Mouse (Mus musculus): ENCODE results near the gene Gemin4.
"Not testable (repeated sequence)": the region's sequence is repeated elsewhere in the genome, so short reads cannot be mapped to it uniquely, and the experiment has no call there.

Gene Gemin4

DNA sequence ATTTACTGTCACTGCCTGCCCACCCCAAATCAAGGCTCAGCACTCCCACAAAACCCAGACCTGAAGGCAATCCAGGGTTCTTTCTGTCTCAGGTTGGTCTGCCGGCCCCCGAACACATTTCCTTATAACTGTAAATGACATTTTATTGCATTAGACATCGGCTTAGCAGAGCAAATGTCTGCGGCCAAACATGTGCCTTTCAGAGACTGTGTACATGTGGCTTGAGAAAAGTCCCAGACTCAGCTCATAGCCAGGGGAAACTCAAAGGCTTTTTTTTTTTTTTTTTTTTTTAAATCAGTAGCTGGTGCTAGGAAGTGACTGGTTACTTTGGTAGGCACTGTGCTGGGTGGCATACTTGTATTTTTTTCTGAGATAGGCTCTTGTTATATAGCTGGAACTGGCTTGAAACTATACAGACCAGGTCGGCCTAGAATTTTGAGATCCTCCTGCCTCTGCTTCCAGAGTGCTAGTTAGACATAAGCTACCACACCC, 1.4 kb downstream of the Gemin4 start:
- no peak for DNase-seq

DNA sequence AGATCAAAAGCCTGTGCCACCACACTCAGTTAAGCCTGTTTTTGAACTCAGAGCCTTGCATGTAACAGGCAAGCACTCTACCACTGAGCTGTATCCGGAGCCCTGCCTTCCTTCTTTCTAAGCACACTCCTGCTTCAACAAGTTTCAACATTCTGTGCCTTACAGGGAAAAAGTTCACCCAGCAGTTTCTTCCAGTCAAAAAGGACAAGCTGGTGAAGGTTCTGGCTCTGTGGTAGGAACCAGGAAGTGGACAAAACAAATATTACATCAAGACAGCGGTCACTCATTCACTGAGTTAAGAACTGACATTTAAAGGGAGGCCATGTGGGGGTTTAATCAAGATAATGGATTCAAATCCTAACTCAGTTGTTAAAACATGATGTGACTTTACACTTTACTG, 2.5 kb downstream of the Gemin4 start:
- no peak for DNase-seq

DNA sequence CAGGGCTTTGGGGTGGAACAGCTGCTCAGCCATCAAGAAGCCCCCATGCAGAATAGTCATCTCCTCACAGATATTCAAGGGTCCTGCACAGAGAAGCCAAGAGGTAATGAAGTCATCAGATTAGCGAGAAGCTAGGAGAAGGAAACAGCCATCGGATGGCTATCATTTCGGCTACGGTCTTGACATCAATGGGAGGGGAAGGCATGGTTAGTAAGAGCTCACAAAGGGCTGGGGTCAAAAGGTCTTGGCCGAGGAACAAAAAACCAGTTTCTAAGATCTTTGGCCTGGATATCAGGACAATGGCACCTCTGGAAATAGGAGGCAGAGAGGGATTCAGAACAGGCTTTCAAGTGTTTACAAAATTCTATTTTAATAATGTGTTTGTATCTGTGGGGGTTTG, 3.6 kb downstream of the Gemin4 start:
- no peak for DNase-seq

DNA sequence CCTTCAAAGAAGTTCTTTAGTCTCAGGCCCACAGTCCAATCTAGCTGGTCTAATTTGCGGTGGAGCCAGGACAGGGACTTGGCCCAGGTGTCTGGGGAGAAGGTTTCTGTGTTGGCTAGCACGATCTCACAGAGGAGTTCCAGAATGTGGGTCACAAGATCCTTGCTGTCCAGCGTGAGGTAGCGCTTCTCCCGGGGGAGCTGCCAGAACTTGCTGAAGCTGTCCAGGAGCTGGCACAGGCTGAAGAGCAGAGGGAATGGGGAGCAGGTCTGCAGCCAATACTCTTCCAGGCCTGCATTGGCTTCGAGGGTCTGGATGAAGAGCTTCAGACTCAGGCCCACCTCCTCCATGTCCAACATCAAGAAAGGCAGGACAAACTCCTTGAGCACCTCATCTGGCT, 5.9 kb downstream of the Gemin4 start:
- DNase-seq: not testable (repeated sequence)

DNA sequence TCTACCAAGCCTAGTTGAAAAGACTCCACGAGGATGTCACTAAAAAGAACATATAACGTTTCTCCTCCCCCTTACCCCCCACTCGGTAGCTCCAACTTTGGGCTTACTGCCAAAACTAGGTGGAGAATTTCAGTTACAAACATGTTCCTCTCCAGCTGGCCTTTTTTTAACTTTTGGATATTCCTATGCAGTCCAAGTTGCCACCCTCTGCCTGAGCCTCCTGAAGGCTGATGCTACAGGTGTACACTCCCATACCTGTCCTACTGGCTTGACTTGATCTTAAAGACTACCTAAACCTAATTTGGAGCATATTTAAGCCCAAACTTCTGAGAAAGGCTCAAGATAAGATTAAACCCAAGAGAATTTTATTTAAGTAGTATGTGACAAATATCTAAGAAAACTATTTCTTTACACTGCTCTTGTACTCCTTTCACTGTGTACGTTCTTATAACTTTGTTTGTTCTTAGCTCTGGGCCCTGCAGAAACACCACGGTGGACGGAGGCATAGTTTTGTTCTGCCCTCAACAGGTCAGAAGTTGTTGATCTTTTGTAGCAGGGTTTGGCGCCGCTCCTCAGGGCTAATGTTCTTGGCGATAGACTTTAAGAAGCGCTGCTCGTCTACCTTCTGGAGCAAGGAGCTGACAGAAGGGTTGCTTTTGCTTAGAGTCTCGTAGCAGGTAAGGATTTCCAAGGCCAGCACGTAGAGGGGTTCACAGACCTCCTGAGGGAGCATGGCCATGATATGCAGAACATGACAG, 7.1 kb downstream of the Gemin4 start:
- no peak for DNase-seq

DNA sequence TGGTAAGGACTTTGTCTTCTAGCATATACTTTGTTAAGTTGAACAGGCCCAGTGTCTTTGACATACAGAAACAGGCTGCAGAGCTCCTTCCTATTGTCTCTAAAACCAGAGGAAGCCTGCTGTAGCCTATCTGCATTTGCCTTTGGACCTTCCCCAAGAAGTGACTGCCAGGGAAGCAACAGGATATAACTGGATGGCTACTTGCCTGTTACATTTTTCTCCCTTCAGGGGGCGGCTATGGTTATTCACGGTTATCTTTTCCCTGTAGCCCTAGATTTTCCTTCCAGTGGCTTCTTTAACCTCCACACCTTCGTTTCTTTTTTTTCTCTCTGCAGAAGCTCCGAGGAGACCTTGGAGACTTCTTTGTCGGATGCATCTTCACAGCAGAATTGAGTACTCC, 10.7 kb downstream of the Gemin4 start:
- peak; percentile 39 to 42 for DNase-seq

DNA sequence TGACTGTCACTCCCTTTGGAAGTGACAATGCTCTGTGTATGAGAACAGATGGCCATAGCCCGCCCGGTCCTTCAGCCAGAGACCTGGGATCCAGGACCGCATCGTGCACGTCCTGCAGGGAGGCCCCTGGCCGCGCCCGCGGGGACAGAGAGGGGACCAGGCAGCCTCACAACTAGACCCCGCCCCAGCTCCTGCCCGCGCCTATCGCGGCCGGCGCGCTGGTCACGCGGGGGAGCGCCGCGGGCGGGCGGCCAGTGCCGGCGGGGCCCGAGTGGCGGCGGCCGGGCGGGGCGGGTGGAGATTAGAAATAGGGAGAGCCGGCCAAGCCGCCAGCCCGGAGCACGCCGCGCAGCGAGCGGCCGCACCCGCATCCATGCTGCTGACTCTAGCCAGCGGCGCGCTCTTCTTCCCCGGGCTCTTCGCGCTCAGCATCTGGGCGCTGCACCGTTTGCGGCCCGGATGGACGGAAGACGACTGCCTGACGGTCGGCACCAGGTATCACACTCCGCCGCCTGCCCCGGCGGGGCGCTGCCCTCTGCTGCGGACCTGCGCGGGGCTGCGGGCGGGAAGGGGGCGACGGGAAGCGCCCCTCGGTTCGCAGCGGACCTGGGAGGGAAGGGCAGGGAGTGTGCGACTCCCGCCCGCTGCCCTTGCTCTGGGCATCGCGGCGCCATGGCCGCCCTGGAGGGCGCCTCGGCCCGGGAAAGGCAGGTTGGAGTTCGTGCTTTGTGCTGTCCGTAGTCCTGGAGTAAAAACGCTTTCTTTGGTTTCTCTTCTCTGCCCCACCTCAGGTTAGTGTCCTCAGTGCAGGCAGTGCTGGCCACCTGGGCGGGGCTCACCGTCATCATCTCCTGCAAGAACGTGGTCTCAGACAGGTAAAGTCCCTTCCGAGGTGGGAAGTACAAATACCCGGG, 15.4 kb downstream of the Gemin4 start:
- peak; percentile 92 to 95 for DNase-seq

DNA sequence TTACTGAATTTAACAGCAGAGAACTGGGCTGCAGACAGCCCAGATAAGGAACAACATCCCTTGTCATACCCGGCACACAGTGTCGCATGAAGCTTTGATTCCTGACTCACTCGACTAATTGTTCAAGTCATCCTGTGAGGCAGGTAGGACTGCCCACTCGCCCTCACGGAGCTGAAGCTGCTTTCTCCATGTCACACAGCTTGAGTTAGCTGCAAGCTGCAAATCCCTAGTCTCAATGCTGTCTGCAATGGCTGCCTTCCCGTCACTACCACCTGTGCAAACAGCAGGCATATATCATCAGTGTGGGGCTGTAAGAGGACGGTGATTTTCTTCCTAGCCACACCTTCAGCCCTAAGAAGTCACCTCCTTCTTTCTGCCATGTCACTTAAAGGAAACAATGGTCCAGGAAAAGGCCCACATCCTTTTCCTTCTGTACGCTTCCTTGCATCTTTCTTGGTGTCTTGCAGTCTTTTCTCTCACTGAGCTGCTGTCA, 20.4 kb downstream of the Gemin4 start:
- no peak for DNase-seq

DNA sequence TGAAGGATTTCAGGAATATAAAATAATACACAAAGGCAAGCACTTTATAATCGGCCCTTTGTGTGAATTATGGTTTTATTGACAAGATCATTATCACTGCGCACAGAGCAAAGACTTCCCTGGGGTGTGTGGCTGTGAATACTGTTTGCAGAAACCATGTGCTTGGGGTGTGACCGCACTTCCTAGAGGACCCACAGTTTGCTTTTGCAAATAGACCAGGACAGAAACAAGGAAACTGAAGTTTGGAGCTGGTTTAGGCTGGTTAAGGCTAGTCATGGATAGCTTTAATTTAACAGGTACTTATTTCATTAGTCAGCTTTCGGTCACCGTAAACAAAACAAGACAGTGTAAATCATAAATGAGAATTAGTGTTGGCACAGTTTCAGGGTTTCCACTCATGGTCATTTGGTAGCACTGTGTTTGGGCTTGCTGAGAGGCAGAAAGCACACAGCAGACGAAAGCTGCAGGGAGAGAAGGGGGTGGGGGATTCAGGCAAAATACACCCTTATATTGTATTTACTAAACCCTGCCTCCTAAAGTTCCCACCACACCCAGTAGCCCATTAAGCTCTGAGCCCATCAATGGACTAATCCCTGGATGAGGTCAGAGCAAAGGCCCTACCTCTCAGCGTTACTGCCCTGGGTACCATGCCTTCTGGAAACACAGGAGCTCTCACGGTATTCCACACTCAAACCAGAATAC, 21.0 kb downstream of the Gemin4 start:
- no peak for DNase-seq

DNA sequence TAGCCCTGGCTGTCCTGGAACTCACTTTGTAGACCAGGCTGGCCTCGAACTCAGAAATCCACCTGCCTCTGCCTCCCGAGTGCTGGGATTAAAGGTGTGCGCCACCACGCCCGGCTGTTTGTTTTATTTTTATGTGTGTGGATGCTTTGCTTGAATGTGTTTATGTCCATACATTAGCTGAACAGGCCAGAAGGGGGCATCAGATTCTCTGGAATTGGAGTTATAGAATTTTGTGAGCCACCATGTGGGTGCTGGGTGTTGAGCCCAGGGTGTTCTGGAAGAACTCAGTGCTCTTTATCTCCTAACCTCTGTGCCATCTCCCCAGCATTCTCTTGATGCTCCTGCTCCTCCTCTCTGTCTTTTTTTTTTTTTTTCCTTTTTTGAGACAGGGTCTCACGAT, 30.6 kb downstream of the Gemin4 start:
- DNase-seq: no peak

DNA sequence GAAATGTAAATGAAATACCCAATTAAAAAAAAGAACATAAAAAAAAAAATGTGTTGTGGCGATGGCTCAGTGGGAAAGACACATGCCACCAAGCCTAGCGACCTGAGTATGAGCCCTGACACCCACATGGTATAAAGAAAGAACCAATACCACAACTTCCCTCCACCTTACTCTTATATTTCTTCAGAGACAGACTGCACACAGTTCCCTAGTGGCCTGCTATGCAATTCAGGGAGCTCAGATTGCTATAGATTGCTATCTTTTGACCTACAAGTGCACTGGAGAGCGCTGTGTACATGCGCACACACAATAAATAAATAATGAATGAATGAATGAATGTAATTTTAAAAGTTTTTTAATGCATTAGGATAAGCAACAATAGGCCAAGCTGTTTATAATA, 33.7 kb downstream of the Gemin4 start:
- no peak for DNase-seq

DNA sequence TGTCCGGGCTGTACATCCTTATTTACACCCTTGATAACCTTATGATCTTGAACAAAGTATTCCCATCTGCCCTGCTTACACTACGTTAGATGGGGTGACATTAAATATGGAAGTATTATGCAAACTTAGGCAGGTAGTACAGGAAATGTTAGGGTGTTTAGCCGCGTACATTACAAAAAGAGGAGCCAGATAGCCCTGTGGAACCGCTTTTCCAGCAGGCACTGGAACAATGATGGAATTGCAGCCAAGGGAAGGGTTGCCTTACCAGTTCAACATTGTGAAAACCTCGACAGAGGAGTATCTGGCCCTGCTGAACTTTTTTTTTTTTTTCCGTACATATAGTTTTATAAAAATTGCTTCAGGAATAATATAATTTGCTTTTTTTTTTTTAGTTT, 37.3 kb downstream of the Gemin4 start:
- DNase-seq: peak; percentile 20 to 46

DNA sequence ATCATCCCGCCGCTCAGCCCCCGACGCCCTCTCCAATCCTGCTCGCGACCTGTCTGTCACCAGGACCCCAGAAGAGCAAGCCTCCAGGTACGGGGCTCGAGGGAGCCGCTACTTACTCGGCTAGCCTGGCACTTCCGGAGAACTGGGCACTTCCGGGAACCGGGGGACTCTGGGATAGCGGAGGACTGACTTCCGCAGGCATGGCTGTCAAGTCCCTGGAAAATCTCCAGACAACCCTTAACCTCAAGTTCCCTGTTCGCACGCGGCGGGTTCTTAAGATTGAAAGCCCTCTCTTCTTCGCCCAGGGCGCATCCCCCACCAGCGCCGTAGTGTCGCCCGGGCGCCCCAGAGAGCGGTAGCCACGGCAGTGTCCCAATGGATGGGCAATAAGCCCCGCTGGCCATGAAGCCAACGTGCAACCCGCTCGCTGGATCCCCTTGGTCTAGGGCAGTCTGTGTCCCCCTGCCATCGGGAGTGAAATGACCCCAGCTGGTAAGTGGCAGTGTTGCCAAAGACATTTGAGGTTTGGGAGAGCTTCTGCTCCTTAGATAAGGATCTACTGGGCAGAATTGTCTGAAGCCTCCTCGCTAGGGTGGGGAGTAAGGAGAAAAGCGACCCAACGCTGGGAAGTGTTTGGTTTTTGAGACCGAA, 37.8 kb downstream of the Gemin4 start, which contains the start of the genes Vps53 and Fam57a:
TSS of gene Vps53 (minus strand) at position 153 of the 651 bp plus-strand sequence.
TSS of gene Fam57a (plus strand) at position 177 of the 651 bp plus-strand sequence.
- DNase-seq: peak; percentile 92 to 93

DNA sequence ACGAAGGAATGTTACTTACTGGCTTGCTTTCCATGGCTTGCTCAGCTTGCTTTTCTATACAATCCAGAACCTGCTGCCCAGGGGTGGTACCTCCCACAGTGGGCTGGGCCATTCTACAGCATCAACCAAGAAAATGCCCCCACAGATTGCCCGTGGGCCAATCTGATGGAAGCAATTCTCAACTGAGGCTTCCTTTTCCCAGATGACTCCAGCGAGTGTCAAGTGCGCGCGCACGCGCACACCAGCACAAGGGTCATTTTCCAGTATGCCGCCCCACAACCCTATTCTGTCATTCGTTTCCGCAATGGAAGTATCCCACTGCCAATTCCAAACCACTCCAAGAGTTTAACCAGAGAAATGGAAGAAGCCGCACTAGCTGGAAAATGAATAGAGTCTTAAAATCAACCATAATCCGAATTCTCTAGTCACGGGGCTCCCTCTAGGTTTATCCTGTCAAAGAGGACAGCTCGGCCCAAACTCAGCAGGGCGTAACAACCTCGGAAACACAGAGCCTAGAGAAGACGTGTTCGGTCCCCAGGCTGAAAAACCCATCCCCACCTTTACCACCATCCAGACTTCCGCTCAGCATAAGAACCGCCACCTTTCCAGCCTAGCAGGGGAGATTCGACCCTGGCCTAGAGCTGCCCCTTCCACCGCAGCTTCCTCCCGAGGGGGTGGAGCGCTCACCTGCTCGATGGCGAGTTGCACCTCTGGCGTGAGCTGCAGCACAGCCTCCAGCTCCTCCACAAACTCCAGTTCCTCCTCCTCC, 38.6 kb downstream of the Gemin4 start:
- peak; percentile 46 to 65 for DNase-seq

DNA sequence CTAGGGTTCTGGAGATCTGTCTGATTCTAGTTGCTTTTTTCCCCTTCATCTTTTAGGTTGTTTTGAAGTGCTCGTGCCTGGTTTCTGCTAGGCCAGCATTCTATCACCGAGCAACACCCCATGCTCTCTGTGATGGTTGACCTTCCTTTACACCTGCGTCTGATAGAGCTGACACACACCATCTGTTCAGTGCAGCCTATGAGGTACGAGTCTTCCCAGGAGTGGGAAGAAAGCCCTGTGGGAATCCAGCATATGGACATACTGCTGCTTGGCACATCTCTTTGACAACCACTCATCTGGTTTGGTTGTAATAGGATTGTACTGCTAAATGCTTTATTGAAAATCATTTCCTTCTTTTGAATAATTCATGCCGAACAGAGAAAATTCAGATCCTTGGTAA, 47.3 kb downstream of the Gemin4 start:
- DNase-seq: peak; percentile 57 to 58

DNA sequence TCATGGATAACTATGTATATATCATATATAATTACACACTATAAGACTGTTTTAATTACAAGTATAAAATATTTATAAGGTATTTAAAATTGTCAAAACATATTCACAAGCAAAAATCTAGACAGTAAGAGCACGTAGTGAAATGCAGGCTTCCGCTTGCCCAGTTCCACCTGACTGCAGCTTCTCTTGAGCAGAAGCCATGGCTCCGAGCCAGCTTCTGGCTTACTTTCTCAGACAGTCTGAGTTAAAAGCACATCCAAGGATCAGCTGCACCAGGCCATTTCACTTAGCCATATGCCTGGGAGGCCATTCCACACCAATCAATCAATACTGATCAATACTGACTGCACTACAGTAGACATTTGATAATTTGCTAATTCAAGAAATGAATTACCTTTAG, 48.5 kb downstream of the Gemin4 start:
- DNase-seq: peak; percentile 71 to 77

DNA sequence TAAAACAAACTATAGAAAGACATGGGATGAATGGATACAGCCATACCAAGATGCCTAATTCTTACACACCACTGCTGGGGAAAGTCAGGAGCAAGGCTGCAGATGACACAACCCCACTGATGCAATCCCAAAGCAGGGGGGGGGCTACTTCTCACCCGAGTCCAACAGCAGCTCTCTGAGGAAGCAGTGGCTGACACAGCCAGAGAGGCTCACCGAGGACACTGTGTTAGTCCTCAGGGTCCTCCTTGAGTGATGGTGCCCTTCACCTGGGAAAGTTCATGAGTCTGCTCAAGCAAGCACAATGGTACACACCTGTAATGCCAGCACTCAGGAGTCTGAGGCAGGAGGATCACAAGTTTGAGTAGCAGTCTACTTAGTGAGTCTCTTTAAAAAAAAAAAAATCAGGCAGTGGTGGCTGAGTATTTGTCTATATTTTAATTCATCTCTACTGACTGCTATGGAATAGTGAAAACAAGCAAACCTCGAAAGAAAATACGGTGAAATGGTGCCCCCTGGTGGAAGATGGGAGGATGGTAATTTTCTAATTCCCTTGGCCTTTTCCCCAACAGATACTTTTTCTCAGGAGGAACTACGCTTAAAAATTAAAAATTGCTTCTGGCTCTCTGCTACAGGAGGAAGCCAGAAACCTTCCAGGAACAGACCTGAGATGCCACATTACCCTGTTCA, 50.2 kb downstream of the Gemin4 start:
- peak; percentile 82 to 86 for DNase-seq

DNA sequence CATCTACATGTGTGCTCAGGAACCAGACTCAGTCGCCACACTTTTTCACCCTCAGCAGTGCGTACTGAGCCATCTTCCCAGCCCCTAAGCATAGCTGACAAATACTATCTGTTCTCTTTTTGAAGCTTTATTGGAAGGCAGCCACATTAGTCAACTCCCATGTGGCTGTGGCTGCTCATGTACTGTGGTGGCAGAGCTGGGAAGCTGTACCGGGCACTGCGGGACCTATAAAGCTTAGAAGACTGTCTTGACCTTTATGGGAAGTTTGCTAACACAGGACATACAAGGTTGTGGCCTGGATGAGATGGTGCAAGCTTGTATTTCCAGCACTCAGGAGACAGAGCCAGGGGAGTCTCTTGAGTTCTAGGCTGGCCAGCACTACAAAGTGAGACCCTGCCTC, 50.8 kb downstream of the Gemin4 start:
- DNase-seq: no peak

All from cerebellum, postnatal 10 days (tissue).